Mouse (Mus musculus): ENCODE measurements around the gene Dcdc2b. TPM values are rescaled to one million over a fixed set of nuclear protein-coding genes. Genes with fewer than 3 reads are reported as not detected.

The Dcdc2b gene
- polyA plus RNA-seq (2014; fragmentation: Illumina TruSeq; extraction: RNeasy Lipid Tissue Mini Kit (QIAGEN cat#74804); ENCODE audit: low read depth, low replicate concordance), result not detected

GRCm38 (mm10) chr4:129614093-129614492 is at the start of gene Dcdc2b:
Gene Dcdc2b (minus strand): TSS chr4:129614257.

DNA sequence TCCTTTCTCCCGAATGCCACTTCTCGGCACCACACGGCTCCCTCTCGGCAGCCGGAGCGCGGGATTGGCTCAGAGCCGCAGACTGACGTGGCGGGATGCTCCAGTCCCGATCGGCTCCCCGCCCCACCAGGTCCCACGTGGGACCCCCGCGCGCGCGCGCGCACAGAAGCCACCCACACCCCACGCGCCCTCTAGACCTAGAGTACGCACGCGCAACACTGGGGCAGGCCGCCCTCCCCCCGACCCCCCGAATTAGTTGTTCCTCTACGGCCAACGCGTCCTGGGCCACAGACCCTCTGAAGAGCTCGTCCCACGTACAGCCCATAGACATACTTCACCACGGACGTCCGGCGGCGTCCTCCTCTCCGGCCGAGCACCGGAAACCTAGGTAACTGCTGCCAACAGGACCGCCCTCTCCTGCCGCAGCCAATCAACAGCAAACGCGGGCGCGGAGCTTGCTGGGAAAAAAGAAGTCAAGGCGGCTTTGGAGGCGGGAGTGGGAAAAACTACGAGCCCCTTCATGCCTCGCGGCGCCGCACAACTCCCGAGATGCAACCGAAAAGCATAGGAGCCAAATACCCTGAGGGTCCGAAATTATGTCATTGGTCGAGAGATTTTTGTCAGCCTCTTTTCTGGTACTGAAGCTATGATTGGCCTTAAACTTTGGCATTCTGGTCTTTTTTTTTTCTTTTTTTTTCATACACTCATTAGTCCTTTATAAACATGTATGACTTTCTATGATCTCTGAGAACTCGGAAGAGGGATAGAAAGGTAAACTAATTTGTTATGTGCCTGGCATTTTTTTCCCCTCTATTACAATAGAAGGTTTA is 26.8 kb upstream of the Dcdc2b start, which contains the start of gene Txlna:
Gene Txlna (minus strand): TSS at position 428 of the 830 bp plus-strand sequence.

DNA sequence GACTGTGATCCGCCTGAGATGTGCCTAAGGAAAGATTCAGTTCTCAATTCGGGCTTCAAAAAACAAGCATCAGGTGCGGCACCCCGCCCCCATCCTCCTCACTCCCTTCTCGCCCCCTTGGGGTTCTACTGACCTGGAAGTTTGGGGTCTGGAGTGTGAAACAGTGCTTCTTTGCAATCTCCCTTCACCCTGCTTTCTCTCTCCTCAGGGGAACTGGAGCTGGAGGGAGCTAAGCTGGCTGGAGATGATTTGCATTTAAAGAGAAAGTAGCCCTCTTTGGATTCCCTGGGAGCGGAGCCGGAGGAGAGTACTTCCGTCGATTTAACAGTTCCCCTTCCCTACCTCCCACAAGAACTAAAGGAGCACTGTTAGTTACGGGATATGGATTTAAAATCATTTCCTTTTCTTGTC is 9.6 kb upstream of the Dcdc2b start, which contains the start of gene Ccdc28b:
Gene Ccdc28b (minus strand): TSS at position 267 of the 411 bp plus-strand sequence.

GRCm38 (mm10) chr4:129618786-129619691 is 5.0 kb upstream of the Dcdc2b start, which contains the start of gene Iqcc:
Gene Iqcc (minus strand): TSS chr4:129619099.

DNA sequence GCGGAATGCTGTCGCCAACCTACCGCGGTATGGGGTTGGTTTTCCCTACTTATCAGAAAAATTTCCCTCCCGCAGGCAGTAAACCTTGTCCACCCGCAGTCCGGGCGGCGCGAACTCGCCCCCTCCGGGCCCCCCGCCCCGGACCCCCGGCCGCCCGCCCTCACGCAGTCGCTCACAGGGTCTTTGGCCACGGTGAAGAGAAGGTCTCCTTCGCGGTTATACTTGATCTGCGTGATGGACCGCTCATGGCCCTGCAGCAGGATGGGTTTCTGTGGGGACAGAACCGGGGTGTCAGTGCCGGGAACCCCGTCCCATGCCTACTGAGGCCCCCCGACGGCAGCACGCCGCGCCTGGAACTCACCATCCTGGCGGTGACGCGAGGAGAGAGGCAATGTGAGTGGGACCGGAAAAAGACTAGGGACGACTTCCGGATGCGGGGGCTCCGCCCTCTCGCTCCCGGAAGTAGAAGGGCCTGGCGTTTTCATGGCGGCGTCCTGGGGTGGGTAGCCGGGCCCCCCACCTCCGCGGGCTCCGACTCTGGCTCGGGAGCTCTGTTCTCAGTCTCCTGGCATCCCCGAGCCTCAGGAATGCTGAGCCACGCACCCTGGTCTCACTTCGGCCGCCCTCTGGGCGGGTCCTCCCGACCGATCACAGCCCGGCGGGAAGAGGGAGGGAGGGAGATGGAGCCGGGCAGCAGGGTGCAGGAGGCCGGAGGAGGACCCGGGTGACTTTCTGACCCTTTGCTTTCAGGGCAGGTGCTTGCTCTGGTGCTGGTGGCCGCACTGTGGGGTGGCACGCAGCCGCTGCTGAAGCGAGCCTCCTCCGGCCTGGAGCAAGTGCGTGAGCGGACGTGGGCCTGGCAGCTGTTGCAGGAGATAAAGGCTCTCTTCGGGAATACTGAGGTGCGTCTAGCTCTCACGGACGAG is 13.6 kb downstream of the Dcdc2b start, which contains the start of the genes Eif3i and Tmem234:
Gene Eif3i (minus strand): TSS at position 416 of the 926 bp plus-strand sequence.
Gene Tmem234 (plus strand): TSS at position 436 of the 926 bp plus-strand sequence.

GRCm38 (mm10) chr4:129578466-129578865 is 35.6 kb downstream of the Dcdc2b start, which contains the start of gene Fam167b:
Gene Fam167b (minus strand): TSS chr4:129578549.

DNA sequence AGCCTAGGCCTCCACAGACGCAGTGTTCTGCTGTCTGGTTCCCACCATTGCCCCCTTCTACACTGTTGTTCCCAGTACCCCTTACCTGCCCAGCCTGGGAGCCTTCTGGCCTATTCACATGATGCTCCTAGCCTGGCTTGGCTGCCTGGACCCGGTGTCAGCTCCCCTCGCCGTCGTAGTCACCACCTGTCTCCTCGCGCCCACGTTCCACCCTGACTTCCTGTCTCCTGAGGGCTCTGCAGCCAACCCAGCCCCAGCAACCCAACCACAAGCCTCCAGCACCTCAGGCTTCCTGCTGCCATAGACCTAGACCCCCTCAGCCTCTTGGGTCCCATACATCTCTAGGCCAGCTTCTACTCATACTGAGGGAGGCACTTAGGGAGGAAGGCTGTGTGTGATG is 40.6 kb downstream of the Dcdc2b start, which contains the start of gene Lck:
Gene Lck (minus strand): TSS at position 212 of the 400 bp plus-strand sequence.

Other genes starting within 250 kb of the Dcdc2b start
- gene Zbtb8a, start 236.1 kb downstream of the Dcdc2b start, polyA plus RNA-seq (2014; fragmentation: Illumina TruSeq; extraction: RNeasy Lipid Tissue Mini Kit (QIAGEN cat#74804); ENCODE audit: low read depth, low replicate concordance), result 0.58 TPM
- not detected for gene Zbtb8b, start 173.4 kb downstream of the Dcdc2b start, polyA plus RNA-seq (2014; fragmentation: Illumina TruSeq; extraction: RNeasy Lipid Tissue Mini Kit (QIAGEN cat#74804); ENCODE audit: low read depth, low replicate concordance)
- 13.3 TPM for gene Bsdc1, start 152.7 kb downstream of the Dcdc2b start, polyA plus RNA-seq (2014; fragmentation: Illumina TruSeq; extraction: RNeasy Lipid Tissue Mini Kit (QIAGEN cat#74804); ENCODE audit: low read depth, low replicate concordance)
- gene Tssk3, start 123.2 kb downstream of the Dcdc2b start, polyA plus RNA-seq (2014; fragmentation: Illumina TruSeq; extraction: RNeasy Lipid Tissue Mini Kit (QIAGEN cat#74804); ENCODE audit: low read depth, low replicate concordance), result not detected
- not detected for gene Fam229a, start 123.1 kb downstream of the Dcdc2b start, polyA plus RNA-seq (2014; fragmentation: Illumina TruSeq; extraction: RNeasy Lipid Tissue Mini Kit (QIAGEN cat#74804); ENCODE audit: low read depth, low replicate concordance)
- gene Marcksl1, start 100.7 kb downstream of the Dcdc2b start, polyA plus RNA-seq (2014; fragmentation: Illumina TruSeq; extraction: RNeasy Lipid Tissue Mini Kit (QIAGEN cat#74804); ENCODE audit: low read depth, low replicate concordance), result 10.8 TPM
- gene Hdac1, start 71.5 kb downstream of the Dcdc2b start, polyA plus RNA-seq (2014; fragmentation: Illumina TruSeq; extraction: RNeasy Lipid Tissue Mini Kit (QIAGEN cat#74804); ENCODE audit: low read depth, low replicate concordance), result 17.1 TPM
- 0.24 TPM for gene Lck, start 40.6 kb downstream of the Dcdc2b start, polyA plus RNA-seq (2014; fragmentation: Illumina TruSeq; extraction: RNeasy Lipid Tissue Mini Kit (QIAGEN cat#74804); ENCODE audit: low read depth, low replicate concordance)
- gene Fam167b, start 35.7 kb downstream of the Dcdc2b start, polyA plus RNA-seq (2014; fragmentation: Illumina TruSeq; extraction: RNeasy Lipid Tissue Mini Kit (QIAGEN cat#74804); ENCODE audit: low read depth, low replicate concordance), result 0.48 TPM
- gene Eif3i, start 13.6 kb downstream of the Dcdc2b start, polyA plus RNA-seq (2014; fragmentation: Illumina TruSeq; extraction: RNeasy Lipid Tissue Mini Kit (QIAGEN cat#74804); ENCODE audit: low read depth, low replicate concordance), result 19.5 TPM
- 29.8 TPM for gene Tmem234, start 13.6 kb downstream of the Dcdc2b start, polyA plus RNA-seq (2014; fragmentation: Illumina TruSeq; extraction: RNeasy Lipid Tissue Mini Kit (QIAGEN cat#74804); ENCODE audit: low read depth, low replicate concordance)
- gene Iqcc, start 4.8 kb upstream of the Dcdc2b start, polyA plus RNA-seq (2014; fragmentation: Illumina TruSeq; extraction: RNeasy Lipid Tissue Mini Kit (QIAGEN cat#74804); ENCODE audit: low read depth, low replicate concordance), result 5.0 TPM
- gene Ccdc28b, start 9.7 kb upstream of the Dcdc2b start, polyA plus RNA-seq (2014; fragmentation: Illumina TruSeq; extraction: RNeasy Lipid Tissue Mini Kit (QIAGEN cat#74804); ENCODE audit: low read depth, low replicate concordance), result 3.7 TPM
- gene Txlna, start 26.8 kb upstream of the Dcdc2b start, polyA plus RNA-seq (2014; fragmentation: Illumina TruSeq; extraction: RNeasy Lipid Tissue Mini Kit (QIAGEN cat#74804); ENCODE audit: low read depth, low replicate concordance), result 5.4 TPM
- 18.3 TPM for gene Kpna6, start 58.5 kb upstream of the Dcdc2b start, polyA plus RNA-seq (2014; fragmentation: Illumina TruSeq; extraction: RNeasy Lipid Tissue Mini Kit (QIAGEN cat#74804); ENCODE audit: low read depth, low replicate concordance)
- 0.29 TPM for gene Tmem39b, start 82.6 kb upstream of the Dcdc2b start, polyA plus RNA-seq (2014; fragmentation: Illumina TruSeq; extraction: RNeasy Lipid Tissue Mini Kit (QIAGEN cat#74804); ENCODE audit: low read depth, low replicate concordance)
- 35.8 TPM for gene Khdrbs1, start 128.0 kb upstream of the Dcdc2b start, polyA plus RNA-seq (2014; fragmentation: Illumina TruSeq; extraction: RNeasy Lipid Tissue Mini Kit (QIAGEN cat#74804); ENCODE audit: low read depth, low replicate concordance)
- gene Ptp4a2, start 197.0 kb upstream of the Dcdc2b start, polyA plus RNA-seq (2014; fragmentation: Illumina TruSeq; extraction: RNeasy Lipid Tissue Mini Kit (QIAGEN cat#74804); ENCODE audit: low read depth, low replicate concordance), result 353 TPM